Mouse (Mus musculus): Measurements from ENCODE around the gene Atxn2l. TPM values are rescaled to one million over a fixed set of nuclear protein-coding genes. Genes with fewer than 3 reads are reported as not detected.
A peak's percentile ranks its signal among the peaks of the same experiment; 100 is the strongest.

Gene Atxn2l
- polyA plus RNA-seq, 1 experiment from 2014 or later = 30.3 TPM

GRCm38 (mm10) chr7:126467271-126467670, 36.0 kb downstream of the Atxn2l start:
- Histone ChIP-seq H3K36me3 (ENCODE audit: insufficient read depth, low read length) (peaks cover 52% of the 10 kb centered on the region), H3K27me3 (ENCODE audit: insufficient read depth, low read length) (no peaks in the 10 kb centered on the region), H3K4me2 (ENCODE audit: low read length) (no peak overlapping the region), H3K27ac (no peak overlapping the region), H3K9me3 (replicated peaks; ENCODE audit: low read length) (no peaks in the 10 kb centered on the region), H3K4me1 (replicated peaks; ENCODE audit: insufficient read depth, low read length) (no peaks in the 10 kb centered on the region; the same call in 1 of the 2 replicates), H3K4me3 (replicated peaks; ENCODE audit: low read depth, low read length) (no peak overlapping the region), H3K9ac (ENCODE audit: low read depth, low read length) (no peak overlapping the region)
- 65% methylated on average over 5 of the region's 5 CpGs for WGBS
- peak; percentile 62 for TF ChIP-seq CTCF (IDR thresholded peaks at IDR 0.05; ENCODE audit: low read depth)
- ATAC-seq (replicated peaks; ENCODE audit: low FRiP score, low read depth) (no peak), DNase-seq (ENCODE audit: low spot score) (peak; percentile 48)

DNA sequence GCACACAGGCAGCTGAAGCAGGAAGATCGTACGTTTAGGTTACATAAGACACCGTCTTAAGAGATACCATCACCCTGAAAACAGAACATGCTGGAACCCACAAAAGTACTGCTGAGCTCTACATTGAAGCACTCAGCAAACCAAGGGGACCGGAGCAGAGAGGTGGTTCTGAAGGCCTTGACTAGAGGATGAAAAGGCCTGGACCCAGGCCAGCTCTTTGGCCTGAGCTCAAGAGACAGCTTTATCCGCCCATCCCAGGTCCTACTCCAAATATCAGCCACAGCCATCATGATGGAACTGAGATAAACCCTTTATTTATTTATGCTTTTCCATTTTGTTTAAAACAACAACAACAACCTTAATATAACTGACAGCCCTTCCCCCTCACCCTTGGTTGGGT, 36.5 kb downstream of the Atxn2l start:
- no peak overlapping the region for H3K9ac ChIP-seq (ENCODE audit: low read depth, low read length)
- H3K4me1 ChIP-seq (replicated peaks; ENCODE audit: insufficient read depth, low read length) = no peaks in the 10 kb centered on the region; the same call in 1 of the 2 replicates
- no peak overlapping the region for H3K27ac ChIP-seq
- ATAC-seq (replicated peaks; ENCODE audit: low FRiP score, low read depth) = no peak
- H3K36me3 ChIP-seq (ENCODE audit: insufficient read depth, low read length) = peaks cover 47% of the 10 kb centered on the region
- 87% methylated on average over 5 of the region's 5 CpGs for WGBS
- no peaks in the 10 kb centered on the region for H3K27me3 ChIP-seq (ENCODE audit: insufficient read depth, low read length)
- no peak overlapping the region for H3K4me2 ChIP-seq (ENCODE audit: low read length)
- DNase-seq (ENCODE audit: low spot score) = no peak
- no peaks in the 10 kb centered on the region for H3K9me3 ChIP-seq (replicated peaks; ENCODE audit: low read length)
- H3K4me3 ChIP-seq (replicated peaks; ENCODE audit: low read depth, low read length) = no peak overlapping the region
- TF ChIP-seq CTCF (IDR thresholded peaks at IDR 0.05; ENCODE audit: low read depth) = no peak

DNA sequence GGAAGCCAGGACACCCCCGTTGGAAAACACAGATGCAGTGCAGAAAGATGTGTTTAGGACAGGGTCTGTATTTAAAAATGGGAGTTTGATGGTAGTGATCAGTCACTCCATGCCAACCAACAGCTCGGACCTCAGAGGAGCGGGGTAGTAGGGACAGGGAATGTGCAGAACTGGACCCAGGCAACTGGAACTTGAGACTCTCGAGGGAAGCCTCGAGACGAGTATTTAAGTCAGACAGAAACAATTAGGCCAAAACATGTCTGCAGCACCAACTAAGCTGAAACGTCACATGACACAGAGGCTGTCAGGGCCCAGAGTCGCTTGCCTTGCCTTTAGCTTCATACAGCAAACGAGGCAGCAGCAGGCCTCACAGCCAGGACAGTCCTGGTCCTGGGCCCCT, 37.1 kb downstream of the Atxn2l start:
- H3K9ac ChIP-seq (ENCODE audit: low read depth, low read length) = no peak overlapping the region
- H3K4me2 ChIP-seq (ENCODE audit: low read length) = no peak overlapping the region
- ATAC-seq (replicated peaks; ENCODE audit: low FRiP score, low read depth) = no peak
- no peaks in the 10 kb centered on the region for H3K9me3 ChIP-seq (replicated peaks; ENCODE audit: low read length)
- TF ChIP-seq CTCF (IDR thresholded peaks at IDR 0.05; ENCODE audit: low read depth) = no peak
- no peak for DNase-seq (ENCODE audit: low spot score)
- H3K4me1 ChIP-seq (replicated peaks; ENCODE audit: insufficient read depth, low read length) = no peaks in the 10 kb centered on the region; the same call in 1 of the 2 replicates
- no peaks in the 10 kb centered on the region for H3K27me3 ChIP-seq (ENCODE audit: insufficient read depth, low read length)
- no peak overlapping the region for H3K4me3 ChIP-seq (replicated peaks; ENCODE audit: low read depth, low read length)
- H3K36me3 ChIP-seq (ENCODE audit: insufficient read depth, low read length) = peaks cover 41% of the 10 kb centered on the region
- H3K27ac ChIP-seq = no peak overlapping the region
- 61% methylated on average over 9 of the region's 9 CpGs for WGBS

DNA sequence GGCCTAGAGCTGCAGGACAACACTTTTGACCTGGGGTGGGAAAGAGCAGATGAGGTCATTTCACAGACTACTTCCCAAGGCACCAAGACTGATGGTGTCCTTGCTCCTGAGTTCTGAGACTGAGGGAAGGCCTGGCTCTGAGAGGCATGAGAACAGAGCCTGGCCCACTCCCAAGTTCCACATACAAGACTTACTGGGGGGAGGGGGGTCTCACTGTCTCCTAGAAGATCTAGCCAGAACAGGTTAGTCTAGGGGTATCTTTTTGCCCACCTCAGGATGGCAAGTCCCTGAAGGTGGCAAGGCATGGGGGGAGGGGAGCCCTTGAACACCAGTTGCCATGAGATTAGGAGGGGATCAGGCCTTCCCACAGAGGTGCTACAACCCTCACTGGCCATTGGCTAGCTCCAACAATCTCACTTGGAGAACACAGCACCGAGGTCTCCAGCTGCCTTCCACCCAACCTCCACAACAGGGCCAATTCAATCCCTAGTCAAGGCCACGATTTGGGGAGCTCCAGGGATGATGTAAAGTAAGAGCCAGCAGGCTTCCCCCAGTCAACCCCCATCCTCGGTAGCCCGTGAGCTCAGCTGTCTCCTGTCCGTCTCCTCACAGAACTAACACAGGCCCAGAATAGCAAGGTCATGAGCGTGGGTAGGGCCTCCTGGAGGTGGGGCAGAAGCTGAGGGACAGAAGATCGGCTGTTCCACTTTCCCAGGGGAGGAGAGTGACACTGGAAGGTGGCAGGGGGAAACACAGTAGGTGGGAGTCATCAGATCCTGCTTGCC, 37.8 kb downstream of the Atxn2l start:
- Histone ChIP-seq H3K36me3 (ENCODE audit: insufficient read depth, low read length) (peaks cover 36% of the 10 kb centered on the region), H3K4me3 (replicated peaks; ENCODE audit: low read depth, low read length) (no peak overlapping the region), H3K9ac (ENCODE audit: low read depth, low read length) (no peak overlapping the region), H3K27me3 (ENCODE audit: insufficient read depth, low read length) (no peaks in the 10 kb centered on the region), H3K9me3 (replicated peaks; ENCODE audit: low read length) (no peaks in the 10 kb centered on the region), H3K4me2 (ENCODE audit: low read length) (no peak overlapping the region), H3K4me1 (replicated peaks; ENCODE audit: insufficient read depth, low read length) (no peaks in the 10 kb centered on the region; the same call in 1 of the 2 replicates), H3K27ac (no peak overlapping the region)
- 33% methylated on average over 7 of the region's 7 CpGs for WGBS
- ATAC-seq (replicated peaks; ENCODE audit: low FRiP score, low read depth) (no peak), DNase-seq (ENCODE audit: low spot score) (no peak)
- TF ChIP-seq CTCF (IDR thresholded peaks at IDR 0.05; ENCODE audit: low read depth) = no peak

- Histone ChIP-seq H3K27me3 (ENCODE audit: insufficient read depth, low read length) (no peaks in the 10 kb centered on the region), H3K4me2 (ENCODE audit: low read length) (no peak overlapping the region), H3K9ac (ENCODE audit: low read depth, low read length) (no peak overlapping the region), H3K36me3 (ENCODE audit: insufficient read depth, low read length) (peaks cover 30% of the 10 kb centered on the region), H3K27ac (no peak overlapping the region), H3K4me1 (replicated peaks; ENCODE audit: insufficient read depth, low read length) (no peaks in the 10 kb centered on the region; the same call in 1 of the 2 replicates), H3K4me3 (replicated peaks; ENCODE audit: low read depth, low read length) (no peak overlapping the region), H3K9me3 (replicated peaks; ENCODE audit: low read length) (no peaks in the 10 kb centered on the region)
- WGBS = 32% methylated on average over 5 of the region's 5 CpGs
- no peak for TF ChIP-seq CTCF (IDR thresholded peaks at IDR 0.05; ENCODE audit: low read depth)
- no peak for DNase-seq (ENCODE audit: low spot score)
- ATAC-seq (replicated peaks; ENCODE audit: low FRiP score, low read depth) = no peak
Observed at GRCm38 (mm10) chr7:126464836-126465235, 38.4 kb downstream of the Atxn2l start.

- Histone ChIP-seq H3K27me3 (ENCODE audit: insufficient read depth, low read length) (no peaks in the 10 kb centered on the region), H3K4me3 (replicated peaks; ENCODE audit: low read depth, low read length) (no peak overlapping the region), H3K9me3 (replicated peaks; ENCODE audit: low read length) (no peaks in the 10 kb centered on the region), H3K4me2 (ENCODE audit: low read length) (no peak overlapping the region), H3K4me1 (replicated peaks; ENCODE audit: insufficient read depth, low read length) (no peaks in the 10 kb centered on the region; the same call in 1 of the 2 replicates), H3K36me3 (ENCODE audit: insufficient read depth, low read length) (peaks cover 23% of the 10 kb centered on the region), H3K27ac (no peak overlapping the region), H3K9ac (ENCODE audit: low read depth, low read length) (no peak overlapping the region)
- 57% methylated on average over 4 of the region's 4 CpGs for WGBS
- no peak for ATAC-seq (replicated peaks; ENCODE audit: low FRiP score, low read depth)
- no peak for TF ChIP-seq CTCF (IDR thresholded peaks at IDR 0.05; ENCODE audit: low read depth)
- no peak for DNase-seq (ENCODE audit: low spot score)
Observed at GRCm38 (mm10) chr7:126464121-126464520, 39.1 kb downstream of the Atxn2l start.
